Mouse (Mus musculus): Measurements from ENCODE around the gene Pdcl3. TPM values are rescaled to one million over a fixed set of nuclear protein-coding genes. Genes with fewer than 3 reads are reported as not detected.
A peak's percentile ranks its signal among the peaks of the same experiment; 100 is the strongest.

Pdcl3 gene
- 143 and 156 TPM in 2 replicates for polyA plus RNA-seq (2014; fragmentation: Nextera tagmentation; extraction: Ambion mirVana)

- 87% methylated on average over 3 of the region's 3 CpGs for WGBS
Measured at GRCm38 (mm10) chr1:38985308-38985707, at the start of gene Pdcl3. Gene Pdcl3 (plus strand): TSS chr1:38985608.

GRCm38 (mm10) chr1:38936780-38937179, 48.6 kb upstream of the Pdcl3 start:
- H3K27ac ChIP-seq (replicated peaks; ENCODE audit: low read depth, low read length) = no peak overlapping the region
- H3K4me3 ChIP-seq (replicated peaks; ENCODE audit: low read depth, low read length) = no peak overlapping the region
- no peak for ATAC-seq (ENCODE audit: low FRiP score, low TSS enrichment)
- 29% methylated on average over 6 of the region's 6 CpGs for WGBS
- H3K36me3 ChIP-seq (ENCODE audit: control insufficient read depth, insufficient read depth, low read length) = no peaks in the 10 kb centered on the region
- no peaks in the 10 kb centered on the region for H3K9me3 ChIP-seq (ENCODE audit: control insufficient read depth, low read length)
- H3K4me2 ChIP-seq (ENCODE audit: low read length) = no peak overlapping the region
- no peaks in the 10 kb centered on the region for H3K27me3 ChIP-seq (ENCODE audit: control insufficient read depth, insufficient read depth, low read length)
- H3K9ac ChIP-seq (replicated peaks; ENCODE audit: low read length) = no peak overlapping the region
- no peaks in the 10 kb centered on the region for H3K4me1 ChIP-seq (ENCODE audit: control insufficient read depth, insufficient read depth, low read length)
- DNase-seq = peak; percentile 72

More at GRCm38 (mm10) chr1:38985308-38985707, at the start of gene Pdcl3:
- no peaks in the 10 kb centered on the region for H3K9me3 ChIP-seq (ENCODE audit: control insufficient read depth, low read length)
- H3K4me2 ChIP-seq (ENCODE audit: low read length) = no peak within 1 kb of the TSS
- DNase-seq (no peak), ATAC-seq (ENCODE audit: low FRiP score, low TSS enrichment) (no peak)
- no peaks in the 10 kb centered on the region for H3K36me3 ChIP-seq (ENCODE audit: control insufficient read depth, insufficient read depth, low read length)
- H3K9ac ChIP-seq (replicated peaks; ENCODE audit: low read length) = no peak within 1 kb of the TSS
- H3K4me1 ChIP-seq (ENCODE audit: control insufficient read depth, insufficient read depth, low read length) = peaks cover 8% of the 10 kb centered on the region
- no peak within 1 kb of the TSS for H3K27ac ChIP-seq (replicated peaks; ENCODE audit: low read depth, low read length)
- H3K4me3 ChIP-seq (replicated peaks; ENCODE audit: low read depth, low read length) = no peak within 1 kb of the TSS
- no peaks in the 10 kb centered on the region for H3K27me3 ChIP-seq (ENCODE audit: control insufficient read depth, insufficient read depth, low read length)

GRCm38 (mm10) chr1:38938849-38939248, 46.6 kb upstream of the Pdcl3 start, which contains the start of gene Nms:
Gene Nms (plus strand): TSS chr1:38939149.
- no peak within 1 kb of the TSS for H3K27ac ChIP-seq (replicated peaks; ENCODE audit: low read depth, low read length)
- no peaks in the 10 kb centered on the region for H3K27me3 ChIP-seq (ENCODE audit: control insufficient read depth, insufficient read depth, low read length)
- H3K36me3 ChIP-seq (ENCODE audit: control insufficient read depth, insufficient read depth, low read length) = no peaks in the 10 kb centered on the region
- no peak for DNase-seq
- no peak for ATAC-seq (ENCODE audit: low FRiP score, low TSS enrichment)
- no peak within 1 kb of the TSS for H3K9ac ChIP-seq (replicated peaks; ENCODE audit: low read length)
- H3K4me2 ChIP-seq (ENCODE audit: low read length) = no peak within 1 kb of the TSS
- 67% methylated on average over 6 of the region's 6 CpGs for WGBS
- no peaks in the 10 kb centered on the region for H3K4me1 ChIP-seq (ENCODE audit: control insufficient read depth, insufficient read depth, low read length)
- no peak within 1 kb of the TSS for H3K4me3 ChIP-seq (replicated peaks; ENCODE audit: low read depth, low read length)
- H3K9me3 ChIP-seq (ENCODE audit: control insufficient read depth, low read length) = no peaks in the 10 kb centered on the region

- H3K4me1 ChIP-seq (ENCODE audit: control insufficient read depth, insufficient read depth, low read length) = no peaks in the 10 kb centered on the region
- H3K27ac ChIP-seq (replicated peaks; ENCODE audit: low read depth, low read length) = no peak overlapping the region
- H3K9me3 ChIP-seq (ENCODE audit: control insufficient read depth, low read length) = no peaks in the 10 kb centered on the region
- DNase-seq (peak; percentile 9), ATAC-seq (ENCODE audit: low FRiP score, low TSS enrichment) (no peak)
- WGBS = 8% methylated on average over 5 of the region's 5 CpGs
- H3K36me3 ChIP-seq (ENCODE audit: control insufficient read depth, insufficient read depth, low read length) = no peaks in the 10 kb centered on the region
- no peaks in the 10 kb centered on the region for H3K27me3 ChIP-seq (ENCODE audit: control insufficient read depth, insufficient read depth, low read length)
- H3K4me3 ChIP-seq (replicated peaks; ENCODE audit: low read depth, low read length) = no peak overlapping the region
- no peak overlapping the region for H3K4me2 ChIP-seq (ENCODE audit: low read length)
- H3K9ac ChIP-seq (replicated peaks; ENCODE audit: low read length) = no peak overlapping the region
Measured at GRCm38 (mm10) chr1:38939608-38940007, 45.8 kb upstream of the Pdcl3 start.

- Histone ChIP-seq H3K36me3 (ENCODE audit: control insufficient read depth, insufficient read depth, low read length) (no peaks in the 10 kb centered on the region), H3K27me3 (ENCODE audit: control insufficient read depth, insufficient read depth, low read length) (no peaks in the 10 kb centered on the region), H3K4me3 (replicated peaks; ENCODE audit: low read depth, low read length) (no peak overlapping the region), H3K4me2 (ENCODE audit: low read length) (no peak overlapping the region), H3K9ac (replicated peaks; ENCODE audit: low read length) (no peak overlapping the region), H3K4me1 (ENCODE audit: control insufficient read depth, insufficient read depth, low read length) (no peaks in the 10 kb centered on the region), H3K9me3 (ENCODE audit: control insufficient read depth, low read length) (no peaks in the 10 kb centered on the region), H3K27ac (replicated peaks; ENCODE audit: low read depth, low read length) (no peak overlapping the region)
- ATAC-seq (ENCODE audit: low FRiP score, low TSS enrichment) = no peak
- no peak for DNase-seq
- 87% methylated on average over 3 of the region's 3 CpGs for WGBS
Measured at GRCm38 (mm10) chr1:38956457-38956856, 29.0 kb upstream of the Pdcl3 start.

- Histone ChIP-seq H3K36me3 (ENCODE audit: control insufficient read depth, insufficient read depth, low read length) (no peaks in the 10 kb centered on the region), H3K9ac (replicated peaks; ENCODE audit: low read length) (no peak overlapping the region), H3K9me3 (ENCODE audit: control insufficient read depth, low read length) (no peaks in the 10 kb centered on the region), H3K4me2 (ENCODE audit: low read length) (no peak overlapping the region), H3K4me3 (replicated peaks; ENCODE audit: low read depth, low read length) (no peak overlapping the region), H3K4me1 (ENCODE audit: control insufficient read depth, insufficient read depth, low read length) (no peaks in the 10 kb centered on the region), H3K27me3 (ENCODE audit: control insufficient read depth, insufficient read depth, low read length) (no peaks in the 10 kb centered on the region), H3K27ac (replicated peaks; ENCODE audit: low read depth, low read length) (no peak overlapping the region)
- DNase-seq (no peak), ATAC-seq (ENCODE audit: low FRiP score, low TSS enrichment) (no peak)
- WGBS = 88% methylated on average over 1 of the region's 1 CpGs
Measured at GRCm38 (mm10) chr1:38969116-38969515, 16.3 kb upstream of the Pdcl3 start.

GRCm38 (mm10) chr1:38971712-38972111, 13.7 kb upstream of the Pdcl3 start:
- no peak for DNase-seq
- Histone ChIP-seq H3K4me2 (ENCODE audit: low read length) (no peak overlapping the region), H3K4me1 (ENCODE audit: control insufficient read depth, insufficient read depth, low read length) (no peaks in the 10 kb centered on the region), H3K36me3 (ENCODE audit: control insufficient read depth, insufficient read depth, low read length) (no peaks in the 10 kb centered on the region), H3K27me3 (ENCODE audit: control insufficient read depth, insufficient read depth, low read length) (no peaks in the 10 kb centered on the region), H3K4me3 (replicated peaks; ENCODE audit: low read depth, low read length) (no peak overlapping the region), H3K9ac (replicated peaks; ENCODE audit: low read length) (no peak overlapping the region), H3K9me3 (ENCODE audit: control insufficient read depth, low read length) (no peaks in the 10 kb centered on the region), H3K27ac (replicated peaks; ENCODE audit: low read depth, low read length) (no peak overlapping the region)
- 88% methylated on average over 3 of the region's 3 CpGs for WGBS
- ATAC-seq (ENCODE audit: low FRiP score, low TSS enrichment) = no peak

GRCm38 (mm10) chr1:38972986-38973592, 12.3 kb upstream of the Pdcl3 start:
- ATAC-seq (ENCODE audit: low FRiP score, low TSS enrichment) = no peak
- H3K27ac ChIP-seq (replicated peaks; ENCODE audit: low read depth, low read length) = no peak overlapping the region
- H3K4me1 ChIP-seq (ENCODE audit: control insufficient read depth, insufficient read depth, low read length) = no peaks in the 10 kb centered on the region
- H3K9me3 ChIP-seq (ENCODE audit: control insufficient read depth, low read length) = no peaks in the 10 kb centered on the region
- no peak overlapping the region for H3K9ac ChIP-seq (replicated peaks; ENCODE audit: low read length)
- no peaks in the 10 kb centered on the region for H3K36me3 ChIP-seq (ENCODE audit: control insufficient read depth, insufficient read depth, low read length)
- DNase-seq = no peak
- H3K4me2 ChIP-seq (ENCODE audit: low read length) = no peak overlapping the region
- WGBS = 89% methylated on average over 9 of the region's 9 CpGs
- H3K4me3 ChIP-seq (replicated peaks; ENCODE audit: low read depth, low read length) = no peak overlapping the region
- H3K27me3 ChIP-seq (ENCODE audit: control insufficient read depth, insufficient read depth, low read length) = no peaks in the 10 kb centered on the region

- Histone ChIP-seq H3K4me2 (ENCODE audit: low read length) (no peak overlapping the region), H3K4me3 (replicated peaks; ENCODE audit: low read depth, low read length) (no peak overlapping the region), H3K9ac (replicated peaks; ENCODE audit: low read length) (no peak overlapping the region), H3K27ac (replicated peaks; ENCODE audit: low read depth, low read length) (no peak overlapping the region), H3K36me3 (ENCODE audit: control insufficient read depth, insufficient read depth, low read length) (no peaks in the 10 kb centered on the region), H3K4me1 (ENCODE audit: control insufficient read depth, insufficient read depth, low read length) (no peaks in the 10 kb centered on the region), H3K9me3 (ENCODE audit: control insufficient read depth, low read length) (no peaks in the 10 kb centered on the region), H3K27me3 (ENCODE audit: control insufficient read depth, insufficient read depth, low read length) (no peaks in the 10 kb centered on the region)
- WGBS = 90% methylated on average over 7 of the region's 7 CpGs
- DNase-seq = no peak
- ATAC-seq (ENCODE audit: low FRiP score, low TSS enrichment) = no peak
Measured at GRCm38 (mm10) chr1:38979953-38980352, 5.5 kb upstream of the Pdcl3 start.
